Mouse (Mus musculus): ENCODE measurements at regions not wholly inside any gene's neighbourhood (a gene's known extent, or its start where the extent isn't known, plus 50 kb on each side); places are given as distances from the start of the nearest gene placed in this dataset.

GRCm38 (mm10) chr12:107742641-107743040 is 254.2 kb downstream of the 3110018I06Rik start:
- Histone ChIP-seq H3K36me3 (ENCODE audit: control insufficient read depth, insufficient read depth) (no peaks in the 10 kb centered on the region), H3K79me2 (ENCODE audit: control insufficient read depth, insufficient read depth) (no peaks in the 10 kb centered on the region), H3K27me3 (ENCODE audit: control insufficient read depth, insufficient read depth, insufficient read length) (no peaks in the 10 kb centered on the region), H3K4me3 (no peak overlapping the region), H3ac (ENCODE audit: control insufficient read depth, insufficient read length) (no peak overlapping the region), H3K4me2 (ENCODE audit: low read depth) (no peak overlapping the region)
- TF ChIP-seq MYOG (IDR thresholded peaks at IDR 0.05; ENCODE audit: control insufficient read depth in 1 of 3, insufficient read depth in 1 of 3, insufficient read length in 2 of 3, low read depth in 2 of 3) (no peak), REST (IDR thresholded peaks at IDR 0.05; ENCODE audit: insufficient read depth, insufficient read length) (no peak), CEBPB (IDR thresholded peaks at IDR 0.05; ENCODE audit: insufficient read depth, poor library complexity, severe bottlenecking) (no peak), SRF (IDR thresholded peaks at IDR 0.05; ENCODE audit: control insufficient read depth, insufficient read length, low read depth) (no peak), TCF12 (IDR thresholded peaks at IDR 0.05; ENCODE audit: insufficient read depth, poor library complexity, severe bottlenecking) (no peak), E2F4 (IDR thresholded peaks at IDR 0.05; ENCODE audit: insufficient read depth) (no peak), TCF3 (IDR thresholded peaks at IDR 0.05; ENCODE audit: insufficient read length, low read depth) (no peak), MYOD1 (IDR thresholded peaks at IDR 0.05; ENCODE audit: control insufficient read depth in 1 of 3, insufficient read length in 2 of 3, low read depth in 2 of 3) (no peak), USF1 (IDR thresholded peaks at IDR 0.05; ENCODE audit: low read depth) (no peak), POLR2AphosphoS2 (IDR thresholded peaks at IDR 0.05; ENCODE audit: insufficient read length, low read depth) (no peak), POLR2A (IDR thresholded peaks at IDR 0.05; ENCODE audit: insufficient read length, low read depth) (no peak), MAX (IDR thresholded peaks at IDR 0.05; ENCODE audit: low read depth) (no peak)

DNA sequence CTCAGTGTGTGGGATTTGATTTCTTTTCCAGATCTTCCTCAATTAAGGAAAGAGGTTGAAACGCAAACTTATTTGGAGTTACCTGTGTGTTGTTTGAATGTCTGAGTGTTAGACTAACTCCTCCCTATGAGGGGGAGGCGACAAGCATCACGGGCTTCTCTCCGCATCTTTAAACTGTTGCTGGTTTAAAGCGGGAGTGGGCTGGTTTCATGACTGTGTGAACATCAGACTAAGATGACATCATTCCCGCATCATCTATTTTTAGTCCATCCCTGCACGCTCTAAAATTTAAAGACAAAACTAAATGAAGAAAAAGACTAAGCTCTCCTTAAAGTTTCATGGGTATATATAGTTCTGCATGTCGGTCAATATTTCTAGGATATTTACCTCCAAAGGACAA is 256.4 kb downstream of the 3110018I06Rik start:
- TF ChIP-seq TCF3 (IDR thresholded peaks at IDR 0.05; ENCODE audit: insufficient read length, low read depth) (no peak), CEBPB (IDR thresholded peaks at IDR 0.05; ENCODE audit: insufficient read depth, poor library complexity, severe bottlenecking) (no peak), MYOG (IDR thresholded peaks at IDR 0.05; ENCODE audit: control insufficient read depth in 1 of 3, insufficient read depth in 1 of 3, insufficient read length in 2 of 3, low read depth in 2 of 3) (no peak), USF1 (IDR thresholded peaks at IDR 0.05; ENCODE audit: low read depth) (no peak), MYOD1 (IDR thresholded peaks at IDR 0.05; ENCODE audit: control insufficient read depth in 1 of 3, insufficient read length in 2 of 3, low read depth in 2 of 3) (no peak), MAX (IDR thresholded peaks at IDR 0.05; ENCODE audit: low read depth) (no peak), TCF12 (IDR thresholded peaks at IDR 0.05; ENCODE audit: insufficient read depth, poor library complexity, severe bottlenecking) (no peak), POLR2AphosphoS2 (IDR thresholded peaks at IDR 0.05; ENCODE audit: insufficient read length, low read depth) (no peak), POLR2A (IDR thresholded peaks at IDR 0.05; ENCODE audit: insufficient read length, low read depth) (no peak), E2F4 (IDR thresholded peaks at IDR 0.05; ENCODE audit: insufficient read depth) (no peak), SRF (IDR thresholded peaks at IDR 0.05; ENCODE audit: control insufficient read depth, insufficient read length, low read depth) (no peak), REST (IDR thresholded peaks at IDR 0.05; ENCODE audit: insufficient read depth, insufficient read length) (no peak)
- Histone ChIP-seq H3K4me3 (no peak overlapping the region), H3K4me2 (ENCODE audit: low read depth) (no peak overlapping the region), H3K79me2 (ENCODE audit: control insufficient read depth, insufficient read depth) (no peaks in the 10 kb centered on the region), H3K36me3 (ENCODE audit: control insufficient read depth, insufficient read depth) (no peaks in the 10 kb centered on the region), H3K27me3 (ENCODE audit: control insufficient read depth, insufficient read depth, insufficient read length) (no peaks in the 10 kb centered on the region), H3ac (ENCODE audit: control insufficient read depth, insufficient read length) (no peak overlapping the region)

- TF ChIP-seq MAX (IDR thresholded peaks at IDR 0.05; ENCODE audit: low read depth) (no peak), TCF12 (IDR thresholded peaks at IDR 0.05; ENCODE audit: insufficient read depth, poor library complexity, severe bottlenecking) (no peak), POLR2A (IDR thresholded peaks at IDR 0.05; ENCODE audit: insufficient read length, low read depth) (no peak), USF1 (IDR thresholded peaks at IDR 0.05; ENCODE audit: low read depth) (no peak), POLR2AphosphoS2 (IDR thresholded peaks at IDR 0.05; ENCODE audit: insufficient read length, low read depth) (no peak), TCF3 (IDR thresholded peaks at IDR 0.05; ENCODE audit: insufficient read length, low read depth) (no peak), E2F4 (IDR thresholded peaks at IDR 0.05; ENCODE audit: insufficient read depth) (no peak), SRF (IDR thresholded peaks at IDR 0.05; ENCODE audit: control insufficient read depth, insufficient read length, low read depth) (no peak), REST (IDR thresholded peaks at IDR 0.05; ENCODE audit: insufficient read depth, insufficient read length) (no peak), MYOD1 (IDR thresholded peaks at IDR 0.05; ENCODE audit: control insufficient read depth in 1 of 3, insufficient read length in 2 of 3, low read depth in 2 of 3) (no peak), CEBPB (IDR thresholded peaks at IDR 0.05; ENCODE audit: insufficient read depth, poor library complexity, severe bottlenecking) (no peak), MYOG (IDR thresholded peaks at IDR 0.05; ENCODE audit: control insufficient read depth in 1 of 3, insufficient read depth in 1 of 3, insufficient read length in 2 of 3, low read depth in 2 of 3) (no peak)
- Histone ChIP-seq H3K4me3 (no peak overlapping the region), H3K79me2 (ENCODE audit: control insufficient read depth, insufficient read depth) (no peaks in the 10 kb centered on the region), H3K4me2 (ENCODE audit: low read depth) (no peak overlapping the region), H3K36me3 (ENCODE audit: control insufficient read depth, insufficient read depth) (no peaks in the 10 kb centered on the region), H3ac (ENCODE audit: control insufficient read depth, insufficient read length) (no peak overlapping the region), H3K27me3 (ENCODE audit: control insufficient read depth, insufficient read depth, insufficient read length) (no peaks in the 10 kb centered on the region)
Observed at GRCm38 (mm10) chr12:107748481-107749380, 254.7 kb downstream of the Bcl11b start.

GRCm38 (mm10) chr12:107749381-107750085 is 253.9 kb downstream of the Bcl11b start:
- no peak overlapping the region for H3ac ChIP-seq (ENCODE audit: control insufficient read depth, insufficient read length)
- no peak overlapping the region for H3K4me3 ChIP-seq
- no peaks in the 10 kb centered on the region for H3K36me3 ChIP-seq (ENCODE audit: control insufficient read depth, insufficient read depth)
- no peaks in the 10 kb centered on the region for H3K79me2 ChIP-seq (ENCODE audit: control insufficient read depth, insufficient read depth)
- H3K27me3 ChIP-seq (ENCODE audit: control insufficient read depth, insufficient read depth, insufficient read length): no peaks in the 10 kb centered on the region
- TF ChIP-seq CEBPB (IDR thresholded peaks at IDR 0.05; ENCODE audit: insufficient read depth, poor library complexity, severe bottlenecking) (no peak), TCF3 (IDR thresholded peaks at IDR 0.05; ENCODE audit: insufficient read length, low read depth) (no peak), SRF (IDR thresholded peaks at IDR 0.05; ENCODE audit: control insufficient read depth, insufficient read length, low read depth) (no peak), USF1 (IDR thresholded peaks at IDR 0.05; ENCODE audit: low read depth) (no peak), POLR2AphosphoS2 (IDR thresholded peaks at IDR 0.05; ENCODE audit: insufficient read length, low read depth) (no peak), REST (IDR thresholded peaks at IDR 0.05; ENCODE audit: insufficient read depth, insufficient read length) (no peak), TCF12 (IDR thresholded peaks at IDR 0.05; ENCODE audit: insufficient read depth, poor library complexity, severe bottlenecking) (no peak), MAX (IDR thresholded peaks at IDR 0.05; ENCODE audit: low read depth) (no peak), POLR2A (IDR thresholded peaks at IDR 0.05; ENCODE audit: insufficient read length, low read depth) (no peak), MYOD1 (IDR thresholded peaks at IDR 0.05; ENCODE audit: control insufficient read depth in 1 of 3, insufficient read length in 2 of 3, low read depth in 2 of 3) (no peak)
- H3K4me2 ChIP-seq (ENCODE audit: low read depth): no peak overlapping the region
